In genomic region chr3:84324967-84325441, GRCm38 (mm10) we compare ENCODE assay signal across 13 mouse cellular contexts. TPM values are rescaled to one million over a fixed set of nuclear protein-coding genes. Genes with fewer than 3 reads are reported as not detected.
DNase-seq lines count a peak whose midpoint lies in the region; ATAC-seq and TF ChIP-seq lines count a peak whose summit lies in the region.
"Had no signal": no experiment of that assay in that cellular context is flagged by ENCODE, and none has a peak within 500 bp of the region (broad histone marks: within the 10 kb centered on the region; RNA-seq: fewer than 3 reads in every experiment).

No protein-coding gene starts in this region.

- no peaks in the 10 kb centered on the region for H3K79me2 ChIP-seq in heart, adult 2 months (replicated peaks; ENCODE audit: control insufficient read depth, insufficient read depth, low read length)

- intact Hi-C loops in heart, adult 2 months (cut with DNase I) = no loop called here
- intact Hi-C loops in heart, postnatal 10 days (cut with DNase I) = no loop called here
- intact Hi-C loops in heart, postnatal 36 days (cut with DNase I) = no loop called here
- intact Hi-C loops in left cerebral cortex, postnatal 36 days (cut with DNase I) = no loop called here

- H3K9ac ChIP-seq in heart, adult 2 months (ENCODE audit: low read depth, low read length) = no peak overlapping the region
- no peak overlapping the region for H3K9ac ChIP-seq in midbrain, embryonic 13.5 days (replicated peaks)
- H3K9ac ChIP-seq: limb, embryonic 13.5 days had no signal

- no peak overlapping the region for H3K4me3 ChIP-seq in heart, adult 2 months
- H3K4me3 ChIP-seq in midbrain, embryonic 13.5 days (replicated peaks) = no peak overlapping the region
- H3K4me3 ChIP-seq: limb, embryonic 13.5 days; myocyte had no signal

- H3K36me3 ChIP-seq in heart, adult 2 months (ENCODE audit: control insufficient read depth, insufficient read depth, low read length) = no peaks in the 10 kb centered on the region
- no peaks in the 10 kb centered on the region for H3K36me3 ChIP-seq in midbrain, embryonic 13.5 days
- H3K36me3 ChIP-seq: limb, embryonic 13.5 days had no signal

- 0 out of 2 replicates have a peak, but pooled peaks cover 5% of the 10 kb centered on the region for H3K9me3 ChIP-seq in midbrain, embryonic 13.5 days
- H3K9me3 ChIP-seq: limb, embryonic 13.5 days had no signal

- WGBS in heart, adult 2 months = 53% methylated on average over 12 of the region's 12 CpGs
- 88% methylated on average over 12 of the region's 12 CpGs for WGBS in midbrain, embryonic 13.5 days

- no peak for ATAC-seq in midbrain, embryonic 13.5 days

- H3K27ac ChIP-seq in heart, adult 2 months = no peak overlapping the region
- no peak overlapping the region for H3K27ac ChIP-seq in midbrain, embryonic 13.5 days
- H3K27ac ChIP-seq: limb, embryonic 13.5 days had no signal

- 0 out of 2 replicates have a peak, but pooled peaks have one; percentile 59 for TF ChIP-seq EP300 in heart, adult 2 months (IDR thresholded peaks at IDR 0.05; ENCODE audit: insufficient read depth, low read depth, low read length)

- peak in 1 of 2 experiments; percentile 44 for DNase-seq in heart, adult 2 months
- DNase-seq in heart, postnatal 10 days = no peak
- DNase-seq in MN1 (ENCODE audit: low spot score) = peak; percentile 83
- peak; percentile 29 to 49 for DNase-seq in heart, postnatal 36 days
- DNase-seq in lung, postnatal 10 days = peak; percentile 62
- no peak for DNase-seq in left cerebral cortex, postnatal 36 days (ENCODE audit: low spot score in 2 of 2)
- DNase-seq in layer of hippocampus, adult 9-10 months (ENCODE audit: low spot score) = no peak
- DNase-seq: gastrocnemius, postnatal 10 days; kidney, adult 11 months; thymus, postnatal 14 days had no signal

- H3K4me2 ChIP-seq in midbrain, embryonic 13.5 days (replicated peaks) = no peak overlapping the region

- TF ChIP-seq POLR2A in heart, adult 2 months (IDR thresholded peaks at IDR 0.05; ENCODE audit: insufficient read depth, low read depth, low read length) = no peak

- no peak for TF ChIP-seq CTCF in heart, adult 2 months (IDR thresholded peaks at IDR 0.05)

- H3K4me1 ChIP-seq in heart, adult 2 months (ENCODE audit: control insufficient read depth, insufficient read depth, low read length) = no peaks in the 10 kb centered on the region; the same call in 1 of the 2 replicates
- H3K4me1 ChIP-seq in midbrain, embryonic 13.5 days (replicated peaks) = peaks cover 8% of the 10 kb centered on the region; the same call in 1 of the 2 replicates

- no peaks in the 10 kb centered on the region for H3K27me3 ChIP-seq in heart, adult 2 months (ENCODE audit: control insufficient read depth, insufficient read depth, low read length)
- H3K27me3 ChIP-seq in midbrain, embryonic 13.5 days = no peaks in the 10 kb centered on the region
- H3K27me3 ChIP-seq: limb, embryonic 13.5 days had no signal

RNA-seq across cellular contexts. Expression of gene Trim2, which starts 18.3 kb away (rescaled TPM):
- 1 to 10 TPM; 4.7 to 5.2 TPM for total RNA-seq in heart, adult 2 months (2021)
- 5.7 and 5.8 TPM in 2 replicates for polyA plus RNA-seq in heart, adult 2 months (2012; rRNA removed)
- total RNA-seq in heart, postnatal 10 days (2021) = 1 to 10 TPM; 9.1 to 9.9 TPM
- 1 to 10 TPM; 5.1 to 5.8 TPM for total RNA-seq in heart, postnatal 36 days (2021)
- 100 to 1,000 TPM; 246 to 252 TPM for total RNA-seq in left cerebral cortex, postnatal 36 days (2021)
- polyA plus RNA-seq in midbrain, embryonic 13.5 days (2015; fragmentation: Nextera tagmentation; extraction: Ambion mirVana) = 165 and 177 TPM in 2 replicates

Comparison
In these comparisons a context has a peak if more than half of its experiments do, and no peak if none do; other contexts are left out.
1. DNase-seq: peak in MN1 (single experiment), heart, postnatal 36 days (2 of 2) and lung, postnatal 10 days (single experiment); none in heart, postnatal 10 days (0 of 2), left cerebral cortex, postnatal 36 days (0 of 2) and layer of hippocampus, adult 9-10 months (single experiment).
2. RNA of gene Trim2, which starts 18.3 kb away (total RNA-seq): 246 to 252 TPM in left cerebral cortex, postnatal 36 days; 9.1 to 9.9 TPM in heart, postnatal 10 days, 5.1 to 5.8 TPM in heart, postnatal 36 days and 4.7 to 5.2 TPM in heart, adult 2 months; every median in the first group is over 10 times any median in the second.